Mouse (Mus musculus) forebrain, embryonic 16.5 days (tissue): ENCODE measurements at regions not wholly inside any gene's neighbourhood (a gene's known extent, or its start where the extent isn't known, plus 50 kb on each side); places are given as distances from the start of the nearest gene placed in this dataset.

ENCODE experiments used
- ATAC-seq: fragments of 200-750 bp; cut with Nextera tagmentation; 2 replicates; pipeline ENCODE4 v1.8.0; 2017; ENCODE audit warnings: mild to moderate bottlenecking, moderate library complexity
- H3K27ac ChIP-seq: fragments of 300-500 bp; sonication (generic); 2 replicates; pipeline ENCODE4 v1.5.1; 2014; ENCODE audit warnings: low read length, control low read depth
- H3K27me3 ChIP-seq: fragments of 300-500 bp; sonication (generic); replicated peaks from 2 replicates; pipeline ENCODE4 v1.6.1; 2014; ENCODE audit warnings: low read length; ENCODE audit not compliant: control insufficient read depth, insufficient read depth
- H3K36me3 ChIP-seq: fragments of 300-500 bp; sonication (generic); 2 replicates; pipeline ENCODE4 v1.6.1; 2014; ENCODE audit not compliant: control insufficient read depth, insufficient read depth
- H3K4me1 ChIP-seq: fragments of 300-500 bp; sonication (generic); replicated peaks from 2 replicates; pipeline ENCODE4 v1.6.1; 2014; ENCODE audit warnings: low read length; ENCODE audit not compliant: control insufficient read depth, insufficient read depth
- H3K4me2 ChIP-seq: fragments of 300-500 bp; sonication (generic); 2 replicates; pipeline ENCODE4 v1.6.1; 2014; ENCODE audit warnings: mild to moderate bottlenecking, low read length, control low read depth
- H3K4me3 ChIP-seq: fragments of 300-500 bp; sonication (generic); replicated peaks from 2 replicates; pipeline ENCODE4 v1.5.1; 2014; ENCODE audit warnings: mild to moderate bottlenecking, low read length, control low read depth
- H3K9ac ChIP-seq: fragments of 300-500 bp; sonication (generic); replicated peaks from 2 replicates; pipeline ENCODE4 v1.6.1; 2014; ENCODE audit warnings: low read depth, low read length, control low read depth
- H3K9me3 ChIP-seq: fragments of 300-500 bp; sonication (generic); 2 replicates; pipeline ENCODE4 v1.6.1; 2016; ENCODE audit warnings: low read length; ENCODE audit not compliant: control insufficient read depth
- WGBS: fragments of 180-500 bp; shearing (Covaris S2); extraction: QIAGEN DNeasy Blood & Tissue Kit; methylation state at CpG from one replicate; pipeline ENCODE4 v1.1.7; 2014; 5-methylcytosine and 5-hydroxymethylcytosine counted together

DNA sequence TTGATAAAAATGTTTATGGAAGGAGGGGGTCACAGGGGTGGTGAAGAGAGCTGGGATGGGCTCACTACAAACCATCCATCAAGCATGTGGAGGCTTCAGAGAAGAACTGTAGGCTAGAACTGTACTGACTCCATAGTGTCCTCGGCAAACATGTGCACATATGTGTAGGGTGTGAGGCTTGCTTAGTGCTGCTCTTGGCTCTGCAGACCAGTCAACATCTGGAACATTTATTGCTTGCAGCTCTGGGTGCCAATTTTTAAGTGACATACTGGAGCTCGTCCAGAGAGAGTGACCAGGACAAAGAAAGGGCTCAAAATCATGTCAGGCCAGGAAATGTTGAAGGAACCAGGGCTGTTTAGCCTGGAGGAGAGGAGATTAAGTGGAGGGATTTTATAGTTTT is 588.7 kb upstream of the 2610301B20Rik start:
- Histone ChIP-seq H3K27me3 (no peaks in the 10 kb centered on the region), H3K27ac (no peak overlapping the region), H3K36me3 (no peaks in the 10 kb centered on the region), H3K9ac (no peak overlapping the region), H3K4me2 (no peak overlapping the region), H3K4me3 (no peak overlapping the region), H3K4me1 (no peaks in the 10 kb centered on the region), H3K9me3 (no peaks in the 10 kb centered on the region)
- WGBS, result 86% methylated on average over 2 of the region's 2 CpGs
- ATAC-seq, result no peak

DNA sequence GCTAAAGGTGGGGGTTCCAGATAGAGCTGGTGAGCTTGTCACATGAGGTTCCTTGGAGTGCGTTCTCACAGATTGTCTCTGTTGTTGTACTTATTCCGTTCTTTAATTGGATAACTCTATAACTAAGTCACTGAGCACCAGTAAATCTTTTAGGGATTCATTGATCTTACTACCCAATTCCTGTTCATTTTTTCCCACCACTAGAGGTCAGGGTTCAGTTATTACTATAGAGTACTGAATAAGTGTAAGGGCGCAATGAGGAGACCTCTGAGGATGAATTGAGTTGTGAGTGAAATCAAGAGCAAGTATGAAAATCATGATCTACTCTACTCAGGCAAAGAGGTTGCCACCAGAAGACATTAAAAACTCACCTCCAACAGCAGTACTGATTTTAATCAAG is 584.0 kb upstream of the 2610301B20Rik start:
- H3K27ac ChIP-seq, result no peak overlapping the region
- no peaks in the 10 kb centered on the region for H3K9me3 ChIP-seq
- no peak overlapping the region for H3K4me2 ChIP-seq
- no peaks in the 10 kb centered on the region for H3K36me3 ChIP-seq
- ATAC-seq, result no peak
- no peaks in the 10 kb centered on the region for H3K4me1 ChIP-seq
- no peaks in the 10 kb centered on the region for H3K27me3 ChIP-seq
- 82% methylated on average over 3 of the region's 3 CpGs for WGBS
- H3K4me3 ChIP-seq, result no peak overlapping the region
- no peak overlapping the region for H3K9ac ChIP-seq

DNA sequence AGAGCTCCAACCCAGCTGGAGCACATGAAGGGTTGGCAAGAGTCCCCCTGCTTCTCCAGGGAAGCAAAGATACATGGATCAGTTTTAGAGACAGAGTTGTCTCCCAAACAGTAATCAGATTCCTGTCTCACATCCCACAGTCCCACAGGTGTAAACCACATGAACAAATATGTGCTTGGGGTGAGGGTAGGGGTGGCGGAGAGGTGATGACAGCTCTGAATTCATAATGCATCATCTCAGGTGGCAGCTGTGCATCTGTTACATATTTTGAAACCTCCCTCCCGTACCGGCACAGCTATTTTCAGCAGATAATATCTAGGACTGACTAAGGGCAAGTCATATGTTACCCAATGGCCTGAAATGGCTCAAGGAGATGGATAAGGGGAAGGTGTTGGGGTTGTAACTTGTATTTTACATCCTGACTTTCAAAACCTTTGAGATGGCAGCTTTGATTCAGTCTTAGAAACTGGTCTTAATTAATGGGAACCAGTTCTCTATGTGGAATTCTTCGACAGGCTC is 579.2 kb upstream of the 2610301B20Rik start:
- WGBS, result 84% methylated on average over 4 of the region's 4 CpGs
- ATAC-seq, result no peak
- H3K4me2 ChIP-seq, result no peak overlapping the region
- H3K4me3 ChIP-seq, result no peak overlapping the region
- no peaks in the 10 kb centered on the region for H3K27me3 ChIP-seq
- no peaks in the 10 kb centered on the region for H3K9me3 ChIP-seq
- no peaks in the 10 kb centered on the region for H3K36me3 ChIP-seq
- no peak overlapping the region for H3K27ac ChIP-seq
- no peaks in the 10 kb centered on the region for H3K4me1 ChIP-seq
- H3K9ac ChIP-seq, result no peak overlapping the region

DNA sequence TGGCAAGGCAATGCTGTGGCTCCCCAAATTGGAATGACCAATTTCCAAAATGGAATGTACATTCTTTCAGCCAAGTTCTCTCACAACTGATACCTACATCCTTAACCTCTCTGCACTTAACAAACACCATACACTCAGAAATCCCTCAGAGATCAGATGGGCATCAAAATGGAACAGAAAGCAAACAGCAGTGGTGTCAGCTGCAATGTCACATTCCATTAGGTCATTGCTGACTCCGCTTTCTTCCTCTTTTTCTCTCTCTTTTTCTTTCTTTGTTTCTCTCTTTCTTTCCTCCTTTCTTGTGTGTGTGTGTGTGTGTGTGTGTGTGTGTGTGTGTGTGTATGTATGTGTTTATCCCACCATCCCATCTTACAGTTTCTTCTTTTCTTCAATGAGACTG is 578.1 kb upstream of the 2610301B20Rik start:
- no peak overlapping the region for H3K9ac ChIP-seq
- H3K4me3 ChIP-seq, result no peak overlapping the region
- no peak for ATAC-seq
- H3K27me3 ChIP-seq, result no peaks in the 10 kb centered on the region
- no peaks in the 10 kb centered on the region for H3K4me1 ChIP-seq
- no peak overlapping the region for H3K27ac ChIP-seq
- H3K4me2 ChIP-seq, result no peak overlapping the region
- WGBS, result 93% methylated on average over 1 of the region's 1 CpGs
- no peaks in the 10 kb centered on the region for H3K36me3 ChIP-seq
- no peaks in the 10 kb centered on the region for H3K9me3 ChIP-seq

DNA sequence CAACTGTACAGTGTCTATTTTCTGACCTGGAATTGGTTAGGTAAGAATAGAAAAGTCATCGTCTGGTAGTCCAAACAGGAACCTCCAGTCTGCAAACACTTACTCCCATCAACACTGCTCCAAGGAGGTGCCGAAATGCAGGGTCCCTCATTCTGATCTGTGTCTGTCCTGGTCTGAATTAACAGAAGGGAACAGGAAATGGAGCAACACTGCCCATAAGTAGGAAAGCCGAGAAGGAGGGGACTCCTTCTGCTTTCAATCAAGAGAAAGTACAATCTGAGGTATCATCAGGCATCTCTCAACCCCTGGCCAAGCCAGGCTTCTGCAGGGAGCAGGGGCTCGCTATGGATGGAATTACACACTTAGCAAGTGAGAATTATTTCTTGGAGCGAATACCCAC is 562.4 kb upstream of the 2610301B20Rik start:
- H3K27ac ChIP-seq, result no peak overlapping the region
- H3K4me2 ChIP-seq, result no peak overlapping the region
- H3K9me3 ChIP-seq, result no peaks in the 10 kb centered on the region
- H3K4me3 ChIP-seq, result no peak overlapping the region
- no peak overlapping the region for H3K9ac ChIP-seq
- no peaks in the 10 kb centered on the region for H3K4me1 ChIP-seq
- H3K36me3 ChIP-seq, result no peaks in the 10 kb centered on the region
- 64% methylated on average over 5 of the region's 5 CpGs for WGBS
- ATAC-seq, result no peak
- H3K27me3 ChIP-seq, result no peaks in the 10 kb centered on the region

DNA sequence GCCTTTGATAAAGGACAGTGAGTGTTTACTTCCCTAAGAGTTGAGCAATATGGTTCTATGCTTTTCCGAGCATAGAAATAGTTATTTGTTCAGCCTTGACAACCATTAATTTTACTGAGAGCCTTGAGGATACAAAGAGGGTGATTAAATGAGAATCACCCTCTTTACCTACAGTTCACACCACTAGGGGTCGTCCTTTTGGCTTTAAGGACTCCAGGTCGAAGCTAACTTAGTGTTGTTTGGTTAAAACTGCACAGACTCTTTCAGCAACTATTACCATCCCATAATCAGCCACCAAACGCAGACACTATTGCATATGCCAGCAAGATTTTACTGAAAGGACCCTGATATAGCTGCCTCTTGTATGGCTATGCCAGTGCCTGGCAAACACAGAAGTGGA is 559.2 kb upstream of the 2610301B20Rik start:
- H3K9ac ChIP-seq, result no peak overlapping the region
- no peak overlapping the region for H3K4me3 ChIP-seq
- 71% methylated on average over 4 of the region's 4 CpGs for WGBS
- H3K36me3 ChIP-seq, result no peaks in the 10 kb centered on the region
- H3K4me2 ChIP-seq, result no peak overlapping the region
- no peak overlapping the region for H3K27ac ChIP-seq
- no peaks in the 10 kb centered on the region for H3K4me1 ChIP-seq
- H3K27me3 ChIP-seq, result no peaks in the 10 kb centered on the region
- no peak for ATAC-seq
- H3K9me3 ChIP-seq, result no peaks in the 10 kb centered on the region

DNA sequence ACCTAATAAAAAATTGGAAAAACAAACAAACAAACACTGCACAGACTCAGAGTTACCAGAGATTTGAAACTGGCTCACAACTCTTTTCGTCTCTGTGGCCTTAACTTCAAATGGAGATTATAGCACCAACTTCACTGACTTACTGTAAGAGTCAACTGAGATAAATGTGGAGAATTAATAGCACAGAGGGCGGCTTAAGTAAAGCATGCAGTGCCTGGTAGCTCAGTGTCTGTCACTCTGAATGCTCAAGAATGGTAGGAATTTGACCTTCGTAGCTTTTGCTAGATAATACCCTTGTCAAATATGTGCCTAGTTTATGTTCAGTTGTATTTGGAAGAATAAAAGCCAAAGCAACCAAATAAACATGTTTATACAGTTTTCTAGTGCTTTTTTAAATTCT is 558.4 kb upstream of the 2610301B20Rik start:
- no peaks in the 10 kb centered on the region for H3K9me3 ChIP-seq

DNA sequence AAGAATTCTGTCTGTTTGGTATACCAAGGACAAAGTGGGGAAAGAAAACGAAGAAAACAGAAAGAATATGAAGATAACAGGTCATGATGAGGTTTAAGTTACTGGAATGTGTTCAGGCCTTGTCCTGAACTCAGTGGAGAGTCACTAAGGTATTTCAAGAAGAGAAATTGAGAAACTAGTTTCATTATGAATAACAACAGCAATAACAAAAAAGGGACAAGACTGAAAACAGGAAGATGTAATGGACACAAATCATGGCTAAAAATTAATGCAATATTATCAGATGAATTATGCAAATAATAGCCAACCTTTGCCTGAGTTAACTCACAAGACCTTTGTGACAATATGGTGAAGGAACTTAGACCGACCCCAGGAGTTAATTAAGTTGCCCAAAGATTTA is 530.2 kb upstream of the 2610301B20Rik start:
- ATAC-seq, result no peak
- Histone ChIP-seq H3K9ac (no peak overlapping the region), H3K27ac (no peak overlapping the region), H3K4me1 (no peaks in the 10 kb centered on the region), H3K4me3 (no peak overlapping the region), H3K9me3 (no peaks in the 10 kb centered on the region), H3K27me3 (no peaks in the 10 kb centered on the region), H3K36me3 (no peaks in the 10 kb centered on the region), H3K4me2 (no peak overlapping the region)
- 61% methylated on average over 2 of the region's 2 CpGs for WGBS

More for the DNA sequence above, 558.4 kb upstream of the 2610301B20Rik start:
- no peak overlapping the region for H3K27ac ChIP-seq
- ATAC-seq, result no peak
- H3K4me1 ChIP-seq, result no peaks in the 10 kb centered on the region
- no peak overlapping the region for H3K4me2 ChIP-seq
- no peak overlapping the region for H3K4me3 ChIP-seq
- WGBS, result 73% methylated on average over 3 of the region's 3 CpGs
- no peaks in the 10 kb centered on the region for H3K36me3 ChIP-seq
- H3K27me3 ChIP-seq, result no peaks in the 10 kb centered on the region
- no peak overlapping the region for H3K9ac ChIP-seq

DNA sequence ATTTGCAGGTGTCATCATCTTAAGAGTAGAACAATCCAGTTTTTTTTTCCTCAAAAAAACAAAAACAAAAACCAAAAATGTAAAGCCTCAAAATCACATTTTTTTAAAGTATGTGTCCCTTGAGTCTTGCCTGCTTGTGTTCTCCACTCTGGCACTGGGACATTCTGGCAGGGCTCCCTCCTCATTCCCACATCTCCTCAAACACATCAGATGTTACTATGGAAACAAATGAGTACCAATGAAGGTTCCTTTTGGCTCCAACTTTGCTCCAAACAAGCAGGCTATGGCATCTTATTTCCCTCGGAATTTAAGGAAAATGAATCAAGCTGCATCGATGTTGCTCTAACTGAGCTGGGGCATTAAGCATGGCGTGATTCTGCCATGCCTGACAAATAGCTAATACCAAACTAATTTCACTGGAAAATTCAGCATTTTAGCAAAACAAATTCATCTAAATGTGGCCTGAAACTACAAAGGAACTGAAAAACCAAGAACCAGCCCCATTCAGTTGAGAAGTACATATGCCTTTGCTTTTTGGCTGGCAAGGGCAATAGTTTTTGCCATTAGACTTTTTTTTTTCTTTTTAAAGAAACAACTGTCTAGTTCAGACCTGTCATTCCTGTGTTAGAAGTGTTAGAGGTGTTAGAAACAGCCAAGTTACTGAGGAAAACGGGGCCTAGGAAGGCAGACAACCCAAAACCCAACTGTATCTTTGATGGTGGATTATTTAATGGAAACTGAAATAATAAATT is 522.2 kb upstream of the 2610301B20Rik start:
- ATAC-seq, result peak; percentile 89
- WGBS, result 60% methylated on average over 4 of the region's 4 CpGs
- H3K27ac ChIP-seq, result 0 out of 2 replicates have a peak overlapping the region, but pooled peaks have one; percentile 21

More for the DNA sequence above, 522.2 kb upstream of the 2610301B20Rik start:
- no peaks in the 10 kb centered on the region for H3K27me3 ChIP-seq
- no peak overlapping the region for H3K4me2 ChIP-seq
- H3K36me3 ChIP-seq, result no peaks in the 10 kb centered on the region
- H3K4me3 ChIP-seq, result no peak overlapping the region
- H3K4me1 ChIP-seq, result no peaks in the 10 kb centered on the region; the same call in 1 of the 2 replicates
- no peak overlapping the region for H3K9ac ChIP-seq
- no peaks in the 10 kb centered on the region for H3K9me3 ChIP-seq
